Mouse (Mus musculus): ENCODE data around the gene Lipm. TPM values are rescaled to one million over a fixed set of nuclear protein-coding genes. Genes with fewer than 3 reads are reported as not detected.

Gene Lipm
- polyA plus RNA-seq, 1 experiment from 2014 or later: 0.10 TPM

- Histone ChIP-seq H3K4me1 (replicated peaks; ENCODE audit: control insufficient read depth, insufficient read depth, low read length) (no peaks in the 10 kb centered on the region), H3K9ac (ENCODE audit: low read length) (no peak overlapping the region)
- WGBS: 45% methylated on average over 1 of the region's 1 CpGs
Observed at GRCm38 (mm10) chr19:34096228-34096627, 4.5 kb upstream of the Lipm start.

GRCm38 (mm10) chr19:34101888-34102287, 1.2 kb downstream of the Lipm start:
- H3K9me3 ChIP-seq (ENCODE audit: control insufficient read depth, low read length): no peaks in the 10 kb centered on the region
- WGBS: 85% methylated on average over 7 of the region's 7 CpGs
- no peaks in the 10 kb centered on the region for H3K27me3 ChIP-seq (ENCODE audit: control insufficient read depth, insufficient read depth, low read depth, low read length)
- no peak overlapping the region for H3K4me3 ChIP-seq (ENCODE audit: low read length)
- H3K9ac ChIP-seq (ENCODE audit: low read length): no peak overlapping the region
- H3K4me1 ChIP-seq (replicated peaks; ENCODE audit: control insufficient read depth, insufficient read depth, low read length): no peaks in the 10 kb centered on the region
- ATAC-seq (ENCODE audit: low read depth): no peak
- no peak overlapping the region for H3K27ac ChIP-seq (ENCODE audit: low read length)
- no peak overlapping the region for H3K4me2 ChIP-seq (ENCODE audit: low read depth, low read length)
- H3K36me3 ChIP-seq (ENCODE audit: control insufficient read depth, insufficient read depth, low read length): no peaks in the 10 kb centered on the region

More at GRCm38 (mm10) chr19:34096228-34096627, 4.5 kb upstream of the Lipm start:
- H3K27ac ChIP-seq (ENCODE audit: low read length): no peak overlapping the region
- H3K4me2 ChIP-seq (ENCODE audit: low read depth, low read length): no peak overlapping the region
- no peaks in the 10 kb centered on the region for H3K36me3 ChIP-seq (ENCODE audit: control insufficient read depth, insufficient read depth, low read length)
- H3K9me3 ChIP-seq (ENCODE audit: control insufficient read depth, low read length): no peaks in the 10 kb centered on the region
- ATAC-seq (ENCODE audit: low read depth): no peak
- H3K27me3 ChIP-seq (ENCODE audit: control insufficient read depth, insufficient read depth, low read depth, low read length): no peaks in the 10 kb centered on the region
- H3K4me3 ChIP-seq (ENCODE audit: low read length): no peak overlapping the region

- Histone ChIP-seq H3K36me3 (ENCODE audit: control insufficient read depth, insufficient read depth, low read length) (no peaks in the 10 kb centered on the region), H3K9me3 (ENCODE audit: control insufficient read depth, low read length) (no peaks in the 10 kb centered on the region), H3K27me3 (ENCODE audit: control insufficient read depth, insufficient read depth, low read depth, low read length) (no peaks in the 10 kb centered on the region), H3K27ac (ENCODE audit: low read length) (no peak overlapping the region), H3K4me2 (ENCODE audit: low read depth, low read length) (no peak overlapping the region), H3K4me3 (ENCODE audit: low read length) (no peak overlapping the region), H3K9ac (ENCODE audit: low read length) (no peak overlapping the region), H3K4me1 (replicated peaks; ENCODE audit: control insufficient read depth, insufficient read depth, low read length) (no peaks in the 10 kb centered on the region)
- no peak for ATAC-seq (ENCODE audit: low read depth)
- WGBS: 73% methylated on average over 3 of the region's 3 CpGs
Observed at GRCm38 (mm10) chr19:34104841-34105240, 4.1 kb downstream of the Lipm start.

GRCm38 (mm10) chr19:34119102-34119501, 18.4 kb downstream of the Lipm start:
- Histone ChIP-seq H3K27ac (ENCODE audit: low read length) (no peak overlapping the region), H3K4me1 (replicated peaks; ENCODE audit: control insufficient read depth, insufficient read depth, low read length) (no peaks in the 10 kb centered on the region), H3K4me2 (ENCODE audit: low read depth, low read length) (no peak overlapping the region), H3K27me3 (ENCODE audit: control insufficient read depth, insufficient read depth, low read depth, low read length) (no peaks in the 10 kb centered on the region), H3K9ac (ENCODE audit: low read length) (no peak overlapping the region), H3K9me3 (ENCODE audit: control insufficient read depth, low read length) (no peaks in the 10 kb centered on the region), H3K36me3 (ENCODE audit: control insufficient read depth, insufficient read depth, low read length) (no peaks in the 10 kb centered on the region), H3K4me3 (ENCODE audit: low read length) (no peak overlapping the region)
- WGBS: 72% methylated on average over 1 of the region's 1 CpGs
- ATAC-seq (ENCODE audit: low read depth): no peak

- no peak overlapping the region for H3K4me2 ChIP-seq (ENCODE audit: low read depth, low read length)
- H3K4me1 ChIP-seq (replicated peaks; ENCODE audit: control insufficient read depth, insufficient read depth, low read length): no peaks in the 10 kb centered on the region
- no peak overlapping the region for H3K4me3 ChIP-seq (ENCODE audit: low read length)
- H3K9ac ChIP-seq (ENCODE audit: low read length): no peak overlapping the region
- 56% methylated on average over 4 of the region's 4 CpGs for WGBS
- H3K27ac ChIP-seq (ENCODE audit: low read length): no peak overlapping the region
- H3K9me3 ChIP-seq (ENCODE audit: control insufficient read depth, low read length): no peaks in the 10 kb centered on the region
- H3K27me3 ChIP-seq (ENCODE audit: control insufficient read depth, insufficient read depth, low read depth, low read length): no peaks in the 10 kb centered on the region
- ATAC-seq (ENCODE audit: low read depth): no peak
- H3K36me3 ChIP-seq (ENCODE audit: control insufficient read depth, insufficient read depth, low read length): no peaks in the 10 kb centered on the region
Observed at GRCm38 (mm10) chr19:34119653-34120052, 18.9 kb downstream of the Lipm start.

- H3K9me3 ChIP-seq (ENCODE audit: control insufficient read depth, low read length): no peaks in the 10 kb centered on the region
- WGBS: 63% methylated on average over 3 of the region's 3 CpGs
- H3K36me3 ChIP-seq (ENCODE audit: control insufficient read depth, insufficient read depth, low read length): no peaks in the 10 kb centered on the region
- no peak overlapping the region for H3K4me2 ChIP-seq (ENCODE audit: low read depth, low read length)
- no peak overlapping the region for H3K4me3 ChIP-seq (ENCODE audit: low read length)
- no peaks in the 10 kb centered on the region for H3K27me3 ChIP-seq (ENCODE audit: control insufficient read depth, insufficient read depth, low read depth, low read length)
- ATAC-seq (ENCODE audit: low read depth): no peak
- no peak overlapping the region for H3K27ac ChIP-seq (ENCODE audit: low read length)
- no peak overlapping the region for H3K9ac ChIP-seq (ENCODE audit: low read length)
- H3K4me1 ChIP-seq (replicated peaks; ENCODE audit: control insufficient read depth, insufficient read depth, low read length): no peaks in the 10 kb centered on the region
Observed at GRCm38 (mm10) chr19:34120107-34120731, 19.5 kb downstream of the Lipm start.

- no peak for ATAC-seq (ENCODE audit: low read depth)
- WGBS: 85% methylated on average over 6 of the region's 6 CpGs
Observed at GRCm38 (mm10) chr19:34138720-34139430, 38.1 kb downstream of the Lipm start.

GRCm38 (mm10) chr19:34139431-34140046, 38.8 kb downstream of the Lipm start:
- no peak overlapping the region for H3K9ac ChIP-seq (ENCODE audit: low read length)
- H3K36me3 ChIP-seq (ENCODE audit: control insufficient read depth, insufficient read depth, low read length): no peaks in the 10 kb centered on the region
- H3K4me3 ChIP-seq (ENCODE audit: low read length): no peak overlapping the region
- H3K27ac ChIP-seq (ENCODE audit: low read length): no peak overlapping the region
- H3K9me3 ChIP-seq (ENCODE audit: control insufficient read depth, low read length): no peaks in the 10 kb centered on the region
- H3K4me1 ChIP-seq (replicated peaks; ENCODE audit: control insufficient read depth, insufficient read depth, low read length): no peaks in the 10 kb centered on the region
- no peaks in the 10 kb centered on the region for H3K27me3 ChIP-seq (ENCODE audit: control insufficient read depth, insufficient read depth, low read depth, low read length)
- ATAC-seq (ENCODE audit: low read depth): no peak
- H3K4me2 ChIP-seq (ENCODE audit: low read depth, low read length): no peak overlapping the region
- 73% methylated on average over 3 of the region's 3 CpGs for WGBS

More at GRCm38 (mm10) chr19:34138720-34139430, 38.1 kb downstream of the Lipm start:
- no peak overlapping the region for H3K4me3 ChIP-seq (ENCODE audit: low read length)
- H3K9ac ChIP-seq (ENCODE audit: low read length): no peak overlapping the region
- no peaks in the 10 kb centered on the region for H3K9me3 ChIP-seq (ENCODE audit: control insufficient read depth, low read length)
- H3K4me2 ChIP-seq (ENCODE audit: low read depth, low read length): no peak overlapping the region
- no peaks in the 10 kb centered on the region for H3K4me1 ChIP-seq (replicated peaks; ENCODE audit: control insufficient read depth, insufficient read depth, low read length)
- H3K36me3 ChIP-seq (ENCODE audit: control insufficient read depth, insufficient read depth, low read length): no peaks in the 10 kb centered on the region
- no peaks in the 10 kb centered on the region for H3K27me3 ChIP-seq (ENCODE audit: control insufficient read depth, insufficient read depth, low read depth, low read length)
- no peak overlapping the region for H3K27ac ChIP-seq (ENCODE audit: low read length)

- Histone ChIP-seq H3K4me3 (ENCODE audit: low read length) (no peak overlapping the region), H3K9me3 (ENCODE audit: control insufficient read depth, low read length) (no peaks in the 10 kb centered on the region), H3K27ac (ENCODE audit: low read length) (no peak overlapping the region), H3K36me3 (ENCODE audit: control insufficient read depth, insufficient read depth, low read length) (no peaks in the 10 kb centered on the region), H3K4me1 (replicated peaks; ENCODE audit: control insufficient read depth, insufficient read depth, low read length) (no peaks in the 10 kb centered on the region), H3K4me2 (ENCODE audit: low read depth, low read length) (no peak overlapping the region), H3K27me3 (ENCODE audit: control insufficient read depth, insufficient read depth, low read depth, low read length) (no peaks in the 10 kb centered on the region), H3K9ac (ENCODE audit: low read length) (no peak overlapping the region)
- ATAC-seq (ENCODE audit: low read depth): no peak
- 76% methylated on average over 4 of the region's 4 CpGs for WGBS
Observed at GRCm38 (mm10) chr19:34148421-34148820, 47.7 kb downstream of the Lipm start.
